Mouse (Mus musculus): ENCODE results near the gene Plagl2. TPM values are rescaled to one million over a fixed set of nuclear protein-coding genes. Genes with fewer than 3 reads are reported as not detected.

The Plagl2 gene
- polyA plus RNA-seq, 1 experiment from 2014 or later, result 22.6 TPM

GRCm38 (mm10) chr2:153191242-153191641 is 50.0 kb downstream of the Plagl2 start:
- Histone ChIP-seq H3K4me2 (no peak overlapping the region), H3K27me3 (ENCODE audit: control insufficient read depth, insufficient read depth, low read length) (no peaks in the 10 kb centered on the region), H3K9me3 (replicated peaks; ENCODE audit: control insufficient read depth, low read length) (no peaks in the 10 kb centered on the region), H3K27ac (ENCODE audit: low read depth, low read length) (no peak overlapping the region), H3K4me1 (ENCODE audit: control insufficient read depth, insufficient read depth, low read length) (no peaks in the 10 kb centered on the region), H3K36me3 (ENCODE audit: control insufficient read depth, insufficient read depth, low read length) (peaks cover 52% of the 10 kb centered on the region), H3K9ac (ENCODE audit: low read depth, low read length) (no peak overlapping the region), H3K4me3 (ENCODE audit: low read depth, low read length) (no peak overlapping the region)
- no peak for ATAC-seq (replicated peaks; ENCODE audit: insufficient number of reproducible peaks, low FRiP score, low TSS enrichment)
- 70% methylated on average over 2 of the region's 2 CpGs for WGBS (ENCODE audit: insufficient replicate concordance)

DNA sequence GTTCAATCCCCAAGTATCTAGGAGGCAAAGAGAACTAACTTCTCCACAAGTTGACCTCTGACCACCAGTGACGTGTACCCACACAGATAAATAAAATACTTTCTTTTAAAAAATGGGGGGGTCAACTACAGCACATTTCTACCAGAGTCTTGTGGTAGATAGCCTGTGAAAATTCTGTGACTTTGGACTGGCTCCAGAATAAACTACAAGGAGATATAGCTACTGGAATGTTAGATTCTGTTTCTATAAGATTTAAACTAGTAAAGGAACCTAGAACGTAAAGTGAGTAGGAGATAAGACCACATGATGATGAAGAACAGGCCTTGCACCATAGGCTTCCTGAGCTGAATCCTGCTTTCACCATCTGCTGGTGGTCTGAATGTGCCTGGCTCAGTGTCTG is 53.4 kb downstream of the Plagl2 start:
- WGBS (ENCODE audit: insufficient replicate concordance), result 60% methylated on average over 2 of the region's 2 CpGs
- H3K4me3 ChIP-seq (ENCODE audit: low read depth, low read length), result no peak overlapping the region
- no peak overlapping the region for H3K9ac ChIP-seq (ENCODE audit: low read depth, low read length)
- H3K36me3 ChIP-seq (ENCODE audit: control insufficient read depth, insufficient read depth, low read length), result peaks cover 42% of the 10 kb centered on the region
- no peak for ATAC-seq (replicated peaks; ENCODE audit: insufficient number of reproducible peaks, low FRiP score, low TSS enrichment)
- no peak overlapping the region for H3K4me2 ChIP-seq
- no peaks in the 10 kb centered on the region for H3K27me3 ChIP-seq (ENCODE audit: control insufficient read depth, insufficient read depth, low read length)
- no peaks in the 10 kb centered on the region for H3K9me3 ChIP-seq (replicated peaks; ENCODE audit: control insufficient read depth, low read length)
- peaks cover 7% of the 10 kb centered on the region; the same call in 1 of the 2 replicates for H3K4me1 ChIP-seq (ENCODE audit: control insufficient read depth, insufficient read depth, low read length)
- no peak overlapping the region for H3K27ac ChIP-seq (ENCODE audit: low read depth, low read length)

GRCm38 (mm10) chr2:153186176-153186591 is 55.0 kb downstream of the Plagl2 start:
- no peak overlapping the region for H3K27ac ChIP-seq (ENCODE audit: low read depth, low read length)
- no peak; the same call in 1 of the 2 replicates for ATAC-seq (replicated peaks; ENCODE audit: insufficient number of reproducible peaks, low FRiP score, low TSS enrichment)
- H3K9me3 ChIP-seq (replicated peaks; ENCODE audit: control insufficient read depth, low read length), result no peaks in the 10 kb centered on the region
- WGBS (ENCODE audit: insufficient replicate concordance), result 56% methylated on average over 2 of the region's 2 CpGs
- no peaks in the 10 kb centered on the region for H3K27me3 ChIP-seq (ENCODE audit: control insufficient read depth, insufficient read depth, low read length)
- peaks cover 7% of the 10 kb centered on the region; the same call in 1 of the 2 replicates for H3K4me1 ChIP-seq (ENCODE audit: control insufficient read depth, insufficient read depth, low read length)
- H3K36me3 ChIP-seq (ENCODE audit: control insufficient read depth, insufficient read depth, low read length), result peaks cover 40% of the 10 kb centered on the region
- no peak overlapping the region for H3K4me2 ChIP-seq
- no peak overlapping the region for H3K9ac ChIP-seq (ENCODE audit: low read depth, low read length)
- no peak overlapping the region for H3K4me3 ChIP-seq (ENCODE audit: low read depth, low read length)

DNA sequence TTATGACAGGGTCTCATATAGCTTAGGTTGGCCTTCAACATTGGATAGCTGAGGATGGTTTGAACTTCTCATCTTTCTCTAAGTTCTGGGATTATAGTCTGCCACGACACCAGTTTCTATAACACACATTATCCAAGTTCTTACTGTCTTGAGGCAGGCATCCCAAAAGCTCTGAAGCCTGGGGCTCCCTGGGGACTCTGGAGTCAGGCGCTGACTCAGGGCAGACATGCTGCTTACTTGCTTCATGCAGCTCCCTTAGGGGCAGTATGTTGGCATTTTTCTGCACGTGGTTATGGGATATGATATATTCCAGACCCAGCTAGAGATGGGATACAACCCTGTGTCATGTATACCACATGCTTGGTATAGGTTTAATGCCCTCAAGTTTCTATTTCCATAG is 61.3 kb downstream of the Plagl2 start:
- H3K4me2 ChIP-seq, result no peak overlapping the region
- ATAC-seq (replicated peaks; ENCODE audit: insufficient number of reproducible peaks, low FRiP score, low TSS enrichment), result no peak
- no peak overlapping the region for H3K9ac ChIP-seq (ENCODE audit: low read depth, low read length)
- no peak overlapping the region for H3K27ac ChIP-seq (ENCODE audit: low read depth, low read length)
- 88% methylated on average over 3 of the region's 3 CpGs for WGBS (ENCODE audit: insufficient replicate concordance)
- peaks cover 15% of the 10 kb centered on the region for H3K36me3 ChIP-seq (ENCODE audit: control insufficient read depth, insufficient read depth, low read length)
- no peak overlapping the region for H3K4me3 ChIP-seq (ENCODE audit: low read depth, low read length)
- H3K9me3 ChIP-seq (replicated peaks; ENCODE audit: control insufficient read depth, low read length), result no peaks in the 10 kb centered on the region
- H3K4me1 ChIP-seq (ENCODE audit: control insufficient read depth, insufficient read depth, low read length), result peaks cover 5% of the 10 kb centered on the region
- H3K27me3 ChIP-seq (ENCODE audit: control insufficient read depth, insufficient read depth, low read length), result no peaks in the 10 kb centered on the region

DNA sequence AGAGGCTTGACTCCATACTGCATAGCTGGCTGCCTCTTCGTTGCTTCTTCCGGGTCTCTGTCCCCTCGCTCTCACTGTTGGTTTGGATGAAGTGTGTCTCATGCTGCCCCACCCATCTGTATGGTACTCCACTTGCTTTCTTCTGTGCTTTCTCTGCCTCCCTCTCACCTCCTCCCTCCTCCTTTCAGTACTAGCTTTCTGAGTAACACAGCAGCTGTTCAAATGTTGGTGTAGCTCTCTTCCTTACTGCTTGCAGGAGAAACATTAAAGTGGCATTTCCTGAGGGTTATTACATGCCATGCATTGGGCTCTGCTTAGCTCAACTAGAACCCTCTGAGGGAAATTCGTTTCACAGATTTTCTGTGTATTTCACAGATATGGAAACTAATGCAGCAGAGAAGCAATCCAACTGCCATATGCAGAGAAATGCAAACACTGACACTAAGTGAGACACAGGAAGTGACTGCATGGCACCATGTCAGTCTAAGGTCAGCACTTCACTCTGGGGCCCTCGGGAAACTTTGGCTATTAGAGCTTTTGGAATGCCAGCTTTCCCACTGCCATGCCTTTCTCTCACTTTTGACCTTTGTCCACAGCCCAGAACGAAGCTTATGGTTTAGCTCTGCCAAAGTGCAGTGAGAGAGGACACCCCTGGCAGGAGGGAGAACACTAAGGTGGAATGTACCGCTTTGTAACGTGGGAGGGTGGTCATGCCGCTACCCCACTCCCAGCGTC is 61.9 kb downstream of the Plagl2 start:
- peaks cover 5% of the 10 kb centered on the region for H3K4me1 ChIP-seq (ENCODE audit: control insufficient read depth, insufficient read depth, low read length)
- no peaks in the 10 kb centered on the region for H3K27me3 ChIP-seq (ENCODE audit: control insufficient read depth, insufficient read depth, low read length)
- ATAC-seq (replicated peaks; ENCODE audit: insufficient number of reproducible peaks, low FRiP score, low TSS enrichment), result no peak
- WGBS (ENCODE audit: insufficient replicate concordance), result 83% methylated on average over 10 of the region's 10 CpGs
- no peaks in the 10 kb centered on the region for H3K9me3 ChIP-seq (replicated peaks; ENCODE audit: control insufficient read depth, low read length)
- peaks cover 11% of the 10 kb centered on the region for H3K36me3 ChIP-seq (ENCODE audit: control insufficient read depth, insufficient read depth, low read length)
- H3K4me3 ChIP-seq (ENCODE audit: low read depth, low read length), result no peak overlapping the region
- no peak overlapping the region for H3K9ac ChIP-seq (ENCODE audit: low read depth, low read length)
- no peak overlapping the region for H3K4me2 ChIP-seq
- H3K27ac ChIP-seq (ENCODE audit: low read depth, low read length), result no peak overlapping the region

Other genes starting within 250 kb of the Plagl2 start
- gene Pdrg1, start 226.0 kb downstream of the Plagl2 start, polyA plus RNA-seq (2014; fragmentation: Nextera tagmentation; extraction: Ambion mirVana), result 60.8 and 75.6 TPM in 2 replicates
- not detected in 2 replicates for gene Xkr7, start 209.6 kb downstream of the Plagl2 start, polyA plus RNA-seq (2014; fragmentation: Nextera tagmentation; extraction: Ambion mirVana)
- 5.2 and 6.1 TPM in 2 replicates for gene Ccm2l, start 175.5 kb downstream of the Plagl2 start, polyA plus RNA-seq (2014; fragmentation: Nextera tagmentation; extraction: Ambion mirVana)
- 0.87 and 1.6 TPM in 2 replicates for gene Hck, start 133.0 kb downstream of the Plagl2 start, polyA plus RNA-seq (2014; fragmentation: Nextera tagmentation; extraction: Ambion mirVana)
- 73.2 and 75.8 TPM in 2 replicates for gene Tm9sf4, start 80.1 kb downstream of the Plagl2 start, polyA plus RNA-seq (2014; fragmentation: Nextera tagmentation; extraction: Ambion mirVana)
- 4.8 and 5.6 TPM in 2 replicates for gene Tspyl3, start 16.0 kb downstream of the Plagl2 start, polyA plus RNA-seq (2014; fragmentation: Nextera tagmentation; extraction: Ambion mirVana)
- 5.8 and 6.6 TPM in 2 replicates for gene Pofut1, start 107 bp upstream of the Plagl2 start, polyA plus RNA-seq (2014; fragmentation: Nextera tagmentation; extraction: Ambion mirVana)
- 3.6 TPM in 2 replicates for gene Kif3b, start 50.0 kb upstream of the Plagl2 start, polyA plus RNA-seq (2014; fragmentation: Nextera tagmentation; extraction: Ambion mirVana)
- 11.9 and 13.8 TPM in 2 replicates for gene Asxl1, start 104.4 kb upstream of the Plagl2 start, polyA plus RNA-seq (2014; fragmentation: Nextera tagmentation; extraction: Ambion mirVana)